Mouse (Mus musculus): ENCODE data around the gene Fgfr2. TPM values are rescaled to one million over a fixed set of nuclear protein-coding genes. Genes with fewer than 3 reads are reported as not detected.

Gene Fgfr2
- total RNA-seq (2021): 10 to 100 TPM; 27.3 to 32.7 TPM
- long read RNA-seq, experiment 1, partial matches to known transcripts: 2 of 41 reads
- long read RNA-seq, experiment 1, other reads (novel, unspliced or antisense): 37 of 41 reads
- long read RNA-seq, experiment 2, partial matches to known transcripts: 2 of 65 reads
- long read RNA-seq, experiment 2, other reads (novel, unspliced or antisense): 60 of 65 reads

GRCm38 (mm10) chr7:133123244-133123998 lies at the start of gene Fgfr2:
Gene Fgfr2 (minus strand): TSS chr7:133123350.
- intact Hi-C loops (cut with DNase I): loop anchor here (5.0 kb wide), 2 partner anchors 91 to 514 kb away; partner anchors contain the start of gene Edrf1
- DNase-seq (ENCODE audit: low spot score in 2 of 2): peak in 1 of 2 experiments; percentile 22

GRCm38 (mm10) chr7:133171403-133172032 lies 48.4 kb upstream of the Fgfr2 start:
- intact Hi-C loops (cut with DNase I): no loop called here
- peak in 1 of 2 experiments; percentile 38 for DNase-seq (ENCODE audit: low spot score in 2 of 2)

DNA sequence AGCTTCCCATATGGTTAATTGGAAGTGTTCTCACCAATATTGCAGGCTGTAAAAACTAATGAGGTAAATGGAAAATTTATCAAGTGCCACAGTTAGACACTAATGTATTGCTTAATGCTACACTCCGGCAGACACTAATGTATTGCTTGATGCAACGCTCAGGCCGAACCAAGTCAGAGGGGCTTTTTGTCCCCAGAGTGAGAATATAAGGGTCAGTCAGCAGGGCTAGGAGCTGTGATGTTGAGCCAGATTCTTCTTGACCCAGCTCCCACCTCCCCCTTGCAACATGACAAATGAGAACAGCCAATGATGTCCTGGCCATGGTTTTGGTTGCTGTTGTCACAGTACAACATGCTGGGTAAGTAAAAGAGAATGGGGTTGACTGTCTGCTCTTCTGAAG lies 45.8 kb upstream of the Fgfr2 start:
- no peak for DNase-seq (ENCODE audit: low spot score in 2 of 2)
- intact Hi-C loops (cut with DNase I): no loop called here

- intact Hi-C loops (cut with DNase I): no loop called here
- no peak for DNase-seq (ENCODE audit: low spot score in 2 of 2)
Observed at GRCm38 (mm10) chr7:133167903-133168302, 44.8 kb upstream of the Fgfr2 start.

DNA sequence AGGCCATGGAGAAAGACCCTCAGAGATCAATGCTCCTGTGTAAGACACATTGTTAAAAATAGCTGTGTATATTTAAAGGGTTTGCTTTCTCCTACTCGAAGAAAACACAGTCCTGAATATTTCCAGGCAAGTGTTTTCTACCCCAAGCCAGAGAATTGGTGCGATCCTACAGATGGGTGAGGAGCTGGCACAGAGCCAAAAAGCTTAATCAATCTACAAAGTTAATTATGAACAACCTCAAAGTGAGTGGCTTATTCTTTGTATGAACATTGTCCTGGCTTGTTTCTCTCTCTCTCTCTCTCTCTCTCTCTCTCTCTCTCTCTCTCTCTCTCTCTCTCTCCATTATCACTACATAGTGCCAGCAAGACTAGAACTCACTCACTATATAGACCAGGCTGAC lies 41.6 kb upstream of the Fgfr2 start:
- intact Hi-C loops (cut with DNase I): no loop called here
- peak in 1 of 2 experiments; percentile 43 for DNase-seq (ENCODE audit: low spot score in 2 of 2)

GRCm38 (mm10) chr7:133163011-133163410 lies 39.9 kb upstream of the Fgfr2 start:
- intact Hi-C loops (cut with DNase I): no loop called here
- DNase-seq (ENCODE audit: low spot score in 2 of 2): no peak

GRCm38 (mm10) chr7:133162131-133162530 lies 39.0 kb upstream of the Fgfr2 start:
- intact Hi-C loops (cut with DNase I): no loop called here

GRCm38 (mm10) chr7:133161362-133162080 lies 38.4 kb upstream of the Fgfr2 start:
- intact Hi-C loops (cut with DNase I): no loop called here
- DNase-seq (ENCODE audit: low spot score in 2 of 2): no peak

More at GRCm38 (mm10) chr7:133162131-133162530, 39.0 kb upstream of the Fgfr2 start:
- DNase-seq (ENCODE audit: low spot score in 2 of 2): no peak

GRCm38 (mm10) chr7:133159519-133159918 lies 36.4 kb upstream of the Fgfr2 start:
- DNase-seq (ENCODE audit: low spot score in 2 of 2): no peak
- intact Hi-C loops (cut with DNase I): no loop called here

DNA sequence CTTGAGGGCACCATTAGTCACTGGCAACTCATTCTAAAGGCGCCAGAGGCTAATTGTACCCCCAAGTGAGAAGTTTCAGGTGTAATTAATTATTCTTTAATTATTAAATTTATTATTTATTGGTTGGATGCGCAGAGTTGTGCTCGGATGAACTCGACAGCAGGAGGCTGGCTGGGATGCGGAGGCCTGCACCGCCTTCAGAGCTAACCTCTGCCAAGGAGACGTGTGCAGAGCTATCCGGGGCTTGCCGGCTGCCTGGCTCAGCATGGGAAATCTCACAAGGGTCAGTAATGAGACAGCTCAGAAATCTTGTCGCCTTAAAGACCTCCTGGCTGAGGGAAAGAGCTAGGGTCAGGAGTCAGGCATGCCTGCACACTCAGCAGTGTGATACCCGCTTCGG lies 32.5 kb upstream of the Fgfr2 start:
- no peak for DNase-seq (ENCODE audit: low spot score in 2 of 2)

DNA sequence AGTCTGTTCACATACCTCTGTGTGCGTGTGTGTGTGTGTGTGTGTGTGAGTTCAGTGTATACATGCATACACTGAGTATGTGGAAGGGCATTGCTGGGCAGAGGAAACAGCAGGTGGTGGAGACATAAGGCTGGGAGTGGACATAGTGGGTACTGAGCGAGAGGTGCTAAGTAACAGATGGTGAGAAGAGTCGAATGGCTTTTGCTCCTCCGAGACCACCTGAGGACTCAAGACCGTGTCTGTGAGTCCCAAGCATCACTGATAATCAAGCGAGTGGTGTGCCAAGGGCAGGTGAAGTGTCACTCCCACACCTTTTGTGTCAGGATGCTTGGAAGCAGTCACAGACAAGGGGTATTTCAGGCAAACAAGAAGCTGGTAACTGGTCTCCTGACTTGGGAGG lies 31.7 kb upstream of the Fgfr2 start:
- intact Hi-C loops (cut with DNase I): no loop called here
- no peak for DNase-seq (ENCODE audit: low spot score in 2 of 2)

More for the DNA sequence above, 32.5 kb upstream of the Fgfr2 start:
- intact Hi-C loops (cut with DNase I): no loop called here

DNA sequence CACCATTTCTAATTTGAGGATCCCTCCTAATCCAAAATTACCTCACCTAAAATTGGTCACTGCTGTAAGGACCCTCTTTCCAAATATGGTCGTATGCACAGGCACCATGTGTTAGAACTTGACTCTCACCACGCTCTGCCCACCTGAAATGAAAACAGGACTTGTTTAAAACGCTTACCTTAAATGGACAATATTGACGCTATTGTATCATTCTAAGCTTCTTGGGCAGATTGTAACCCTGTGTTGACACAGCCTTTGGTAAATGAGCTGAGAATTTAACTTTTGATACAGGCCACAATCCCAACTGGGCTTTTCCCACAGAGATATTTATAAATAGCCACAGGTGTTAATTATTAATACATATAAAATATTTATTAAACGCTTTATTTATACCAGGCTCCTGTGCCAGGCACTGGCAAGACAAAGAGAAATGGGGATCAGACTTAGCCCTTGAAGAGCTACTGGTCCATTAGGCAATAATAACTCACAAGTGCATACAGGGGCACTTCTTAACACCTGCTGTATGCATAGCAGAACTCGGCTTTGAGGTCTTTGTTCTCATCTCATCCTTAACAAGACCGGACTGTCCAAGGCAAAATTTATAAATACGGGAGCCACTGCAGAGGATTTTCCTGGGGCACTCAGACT lies 16.7 kb upstream of the Fgfr2 start:
- intact Hi-C loops (cut with DNase I): no loop called here
- no peak for DNase-seq (ENCODE audit: low spot score in 2 of 2)

- DNase-seq (ENCODE audit: low spot score in 2 of 2): no peak
- intact Hi-C loops (cut with DNase I): no loop called here
Observed at GRCm38 (mm10) chr7:133133552-133133951, 10.4 kb upstream of the Fgfr2 start.

DNA sequence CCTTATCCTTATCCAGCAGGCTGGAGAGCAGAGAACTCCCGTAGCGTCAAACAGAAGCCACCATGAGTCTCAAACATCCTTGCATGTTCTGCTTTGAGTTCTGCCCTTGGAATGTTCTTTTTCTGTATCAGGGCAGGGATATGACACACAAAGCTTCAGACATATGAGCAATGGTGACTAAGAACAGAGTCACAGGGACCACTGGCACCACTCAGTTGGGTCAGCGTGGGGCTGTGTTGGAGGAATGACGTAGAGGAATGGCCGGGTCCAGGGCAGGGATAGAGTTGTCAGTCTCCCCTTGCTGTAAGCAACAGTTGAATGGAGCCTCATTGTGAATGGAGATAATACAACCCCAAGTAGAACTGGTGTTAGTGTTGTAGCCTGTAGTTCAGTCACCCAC lies 9.6 kb upstream of the Fgfr2 start:
- no peak for DNase-seq (ENCODE audit: low spot score in 2 of 2)
- intact Hi-C loops (cut with DNase I): no loop called here

GRCm38 (mm10) chr7:133124701-133125485 lies 1.7 kb upstream of the Fgfr2 start:
- no peak for DNase-seq (ENCODE audit: low spot score in 2 of 2)
- intact Hi-C loops (cut with DNase I): loop anchor here (5.0 kb wide), 2 partner anchors 93 to 512 kb away; partner anchors contain the start of gene Edrf1

GRCm38 (mm10) chr7:133123999-133124700 lies 1.0 kb upstream of the Fgfr2 start, which contains the start of gene Ctbp2:
Gene Ctbp2 (minus strand): TSS chr7:133124354.
- intact Hi-C loops (cut with DNase I): loop anchor here (5.0 kb wide), 2 partner anchors 92 to 513 kb away; partner anchors contain the start of gene Edrf1
- DNase-seq (ENCODE audit: low spot score in 2 of 2): peak; percentile 61 to 73

GRCm38 (mm10) chr7:133122379-133123243 lies 539 bp downstream of the Fgfr2 start:
- DNase-seq (ENCODE audit: low spot score in 2 of 2): no peak
- intact Hi-C loops (cut with DNase I): loop anchor here (5.0 kb wide), 2 partner anchors 90 to 515 kb away; partner anchors contain the start of gene Edrf1
